Mouse (Mus musculus): ENCODE measurements around the gene Gm49395. TPM values are rescaled to one million over a fixed set of nuclear protein-coding genes. Genes with fewer than 3 reads are reported as not detected.

Gene Gm49395
- polyA plus RNA-seq, 1 experiment from 2014 or later, result 2.5 TPM

- no peaks in the 10 kb centered on the region for H3K4me1 ChIP-seq
- no peak overlapping the region for H3K9ac ChIP-seq
- ATAC-seq (ENCODE audit: insufficient number of reproducible peaks, insufficient read depth, low FRiP score, low TSS enrichment), result no peak
- H3K36me3 ChIP-seq, result no peaks in the 10 kb centered on the region
- no peak overlapping the region for H3K4me2 ChIP-seq (replicated peaks)
- H3K27me3 ChIP-seq, result no peaks in the 10 kb centered on the region
- H3K27ac ChIP-seq, result no peak overlapping the region
- no peaks in the 10 kb centered on the region for H3K9me3 ChIP-seq
- H3K4me3 ChIP-seq, result no peak overlapping the region
- 79% methylated on average over 4 of the region's 4 CpGs for WGBS
Measured at GRCm38 (mm10) chr13:115037304-115037703, 64.4 kb downstream of the Gm49395 start.

- Histone ChIP-seq H3K4me1 (no peaks in the 10 kb centered on the region), H3K4me2 (replicated peaks) (no peak overlapping the region), H3K4me3 (no peak overlapping the region), H3K36me3 (no peaks in the 10 kb centered on the region), H3K9me3 (no peaks in the 10 kb centered on the region), H3K9ac (no peak overlapping the region), H3K27ac (no peak overlapping the region), H3K27me3 (no peaks in the 10 kb centered on the region)
- 50% methylated on average over 8 of the region's 8 CpGs for WGBS
- ATAC-seq (ENCODE audit: insufficient number of reproducible peaks, insufficient read depth, low FRiP score, low TSS enrichment), result no peak
Measured at GRCm38 (mm10) chr13:115035387-115035786, 66.3 kb downstream of the Gm49395 start.

- H3K27ac ChIP-seq, result no peak overlapping the region
- H3K4me2 ChIP-seq (replicated peaks), result no peak overlapping the region
- 72% methylated on average over 2 of the region's 2 CpGs for WGBS
- H3K36me3 ChIP-seq, result no peaks in the 10 kb centered on the region
- H3K9me3 ChIP-seq, result no peaks in the 10 kb centered on the region
- H3K27me3 ChIP-seq, result no peaks in the 10 kb centered on the region
- no peak overlapping the region for H3K4me3 ChIP-seq
- H3K4me1 ChIP-seq, result no peaks in the 10 kb centered on the region
- H3K9ac ChIP-seq, result no peak overlapping the region
- no peak for ATAC-seq (ENCODE audit: insufficient number of reproducible peaks, insufficient read depth, low FRiP score, low TSS enrichment)
Measured at GRCm38 (mm10) chr13:115033135-115033534, 68.6 kb downstream of the Gm49395 start.

GRCm38 (mm10) chr13:115031177-115032000, 70.3 kb downstream of the Gm49395 start:
- 83% methylated on average over 17 of the region's 17 CpGs for WGBS
- no peak overlapping the region for H3K27ac ChIP-seq
- H3K4me2 ChIP-seq (replicated peaks), result no peak overlapping the region
- H3K9ac ChIP-seq, result no peak overlapping the region
- ATAC-seq (ENCODE audit: insufficient number of reproducible peaks, insufficient read depth, low FRiP score, low TSS enrichment), result no peak
- H3K27me3 ChIP-seq, result no peaks in the 10 kb centered on the region
- no peaks in the 10 kb centered on the region for H3K9me3 ChIP-seq
- no peak overlapping the region for H3K4me3 ChIP-seq
- no peaks in the 10 kb centered on the region for H3K4me1 ChIP-seq
- no peaks in the 10 kb centered on the region for H3K36me3 ChIP-seq

- no peak overlapping the region for H3K4me3 ChIP-seq
- no peak overlapping the region for H3K4me2 ChIP-seq (replicated peaks)
- H3K36me3 ChIP-seq, result no peaks in the 10 kb centered on the region
- ATAC-seq (ENCODE audit: insufficient number of reproducible peaks, insufficient read depth, low FRiP score, low TSS enrichment), result no peak
- WGBS, result 93% methylated on average over 3 of the region's 3 CpGs
- no peaks in the 10 kb centered on the region for H3K27me3 ChIP-seq
- H3K9me3 ChIP-seq, result no peaks in the 10 kb centered on the region
- H3K27ac ChIP-seq, result no peak overlapping the region
- H3K9ac ChIP-seq, result no peak overlapping the region
- H3K4me1 ChIP-seq, result no peaks in the 10 kb centered on the region
Measured at GRCm38 (mm10) chr13:115025394-115025793, 76.3 kb downstream of the Gm49395 start.

GRCm38 (mm10) chr13:115022117-115022787, 79.5 kb downstream of the Gm49395 start:
- no peak overlapping the region for H3K4me2 ChIP-seq (replicated peaks)
- no peaks in the 10 kb centered on the region for H3K36me3 ChIP-seq
- no peak overlapping the region for H3K27ac ChIP-seq
- H3K4me1 ChIP-seq, result no peaks in the 10 kb centered on the region
- no peak overlapping the region for H3K4me3 ChIP-seq
- H3K9ac ChIP-seq, result no peak overlapping the region
- H3K27me3 ChIP-seq, result no peaks in the 10 kb centered on the region
- no peaks in the 10 kb centered on the region for H3K9me3 ChIP-seq
- ATAC-seq (ENCODE audit: insufficient number of reproducible peaks, insufficient read depth, low FRiP score, low TSS enrichment), result no peak
- WGBS, result 84% methylated on average over 6 of the region's 6 CpGs

- Histone ChIP-seq H3K4me3 (no peak overlapping the region), H3K4me2 (replicated peaks) (no peak overlapping the region), H3K27me3 (no peaks in the 10 kb centered on the region), H3K27ac (no peak overlapping the region), H3K9ac (no peak overlapping the region), H3K9me3 (no peaks in the 10 kb centered on the region), H3K4me1 (no peaks in the 10 kb centered on the region), H3K36me3 (no peaks in the 10 kb centered on the region)
- 76% methylated on average over 10 of the region's 10 CpGs for WGBS
- no peak for ATAC-seq (ENCODE audit: insufficient number of reproducible peaks, insufficient read depth, low FRiP score, low TSS enrichment)
Measured at GRCm38 (mm10) chr13:115021411-115021810, 80.3 kb downstream of the Gm49395 start.

GRCm38 (mm10) chr13:115020727-115021126, 81.0 kb downstream of the Gm49395 start:
- Histone ChIP-seq H3K4me1 (no peaks in the 10 kb centered on the region), H3K9ac (no peak overlapping the region), H3K27ac (no peak overlapping the region), H3K27me3 (no peaks in the 10 kb centered on the region), H3K4me2 (replicated peaks) (no peak overlapping the region), H3K4me3 (no peak overlapping the region), H3K36me3 (no peaks in the 10 kb centered on the region), H3K9me3 (no peaks in the 10 kb centered on the region)
- no peak for ATAC-seq (ENCODE audit: insufficient number of reproducible peaks, insufficient read depth, low FRiP score, low TSS enrichment)
- WGBS, result 92% methylated on average over 4 of the region's 4 CpGs

GRCm38 (mm10) chr13:115017545-115017944, 84.2 kb downstream of the Gm49395 start:
- H3K27me3 ChIP-seq, result no peaks in the 10 kb centered on the region
- ATAC-seq (ENCODE audit: insufficient number of reproducible peaks, insufficient read depth, low FRiP score, low TSS enrichment), result no peak
- H3K4me3 ChIP-seq, result no peak overlapping the region
- no peak overlapping the region for H3K4me2 ChIP-seq (replicated peaks)
- H3K36me3 ChIP-seq, result no peaks in the 10 kb centered on the region
- H3K9ac ChIP-seq, result no peak overlapping the region
- WGBS, result 90% methylated on average over 9 of the region's 9 CpGs
- no peak overlapping the region for H3K27ac ChIP-seq
- H3K9me3 ChIP-seq, result no peaks in the 10 kb centered on the region
- H3K4me1 ChIP-seq, result no peaks in the 10 kb centered on the region

- H3K27me3 ChIP-seq, result no peaks in the 10 kb centered on the region
- no peak overlapping the region for H3K9ac ChIP-seq
- no peak overlapping the region for H3K27ac ChIP-seq
- H3K4me1 ChIP-seq, result no peaks in the 10 kb centered on the region
- 65% methylated on average over 6 of the region's 6 CpGs for WGBS
- ATAC-seq (ENCODE audit: insufficient number of reproducible peaks, insufficient read depth, low FRiP score, low TSS enrichment), result no peak
- no peak overlapping the region for H3K4me2 ChIP-seq (replicated peaks)
- no peaks in the 10 kb centered on the region for H3K36me3 ChIP-seq
- H3K4me3 ChIP-seq, result no peak overlapping the region
- no peaks in the 10 kb centered on the region for H3K9me3 ChIP-seq
Measured at GRCm38 (mm10) chr13:115011547-115011946, 90.2 kb downstream of the Gm49395 start.

GRCm38 (mm10) chr13:115006213-115006835, 95.4 kb downstream of the Gm49395 start:
- Histone ChIP-seq H3K4me3 (no peak overlapping the region), H3K27ac (no peak overlapping the region), H3K9ac (no peak overlapping the region), H3K4me2 (replicated peaks) (no peak overlapping the region), H3K4me1 (no peaks in the 10 kb centered on the region), H3K27me3 (no peaks in the 10 kb centered on the region), H3K9me3 (no peaks in the 10 kb centered on the region), H3K36me3 (no peaks in the 10 kb centered on the region)
- 42% methylated on average over 9 of the region's 9 CpGs for WGBS
- no peak for ATAC-seq (ENCODE audit: insufficient number of reproducible peaks, insufficient read depth, low FRiP score, low TSS enrichment)

GRCm38 (mm10) chr13:115005342-115005741, 96.4 kb downstream of the Gm49395 start:
- 76% methylated on average over 6 of the region's 6 CpGs for WGBS
- Histone ChIP-seq H3K4me2 (replicated peaks) (no peak overlapping the region), H3K27me3 (no peaks in the 10 kb centered on the region), H3K27ac (no peak overlapping the region), H3K36me3 (no peaks in the 10 kb centered on the region), H3K9me3 (no peaks in the 10 kb centered on the region), H3K9ac (no peak overlapping the region), H3K4me1 (no peaks in the 10 kb centered on the region), H3K4me3 (no peak overlapping the region)
- no peak for ATAC-seq (ENCODE audit: insufficient number of reproducible peaks, insufficient read depth, low FRiP score, low TSS enrichment)

Data from embryonic facial prominence, embryonic 12.5 days (tissue).